Mouse (Mus musculus) gonadal fat pad, adult 2 months (tissue): Measurements from ENCODE around the gene Olfr1291-ps1. TPM values are rescaled to one million over a fixed set of nuclear protein-coding genes. Genes with fewer than 3 reads are reported as not detected.

ENCODE experiments used
- DNase-seq: peaks from one replicate; pipeline ENCODE4 v3.0.0-alpha.2; 2012; ENCODE audit warnings: low read depth
- polyA plus RNA-seq: library from polyadenylated mRNA; depleted of rRNA; stranded (reverse); fragments of >200 nt; gene quantifications from 2 replicates; pipeline ENCODE4 v1.2.3, GENCODE M21; 2012; rRNA removed

Olfr1291-ps1 gene
- not detected in 2 replicates for polyA plus RNA-seq

GRCm38 (mm10) chr2:111496880-111497279, at the start of gene Olfr1291-ps1:
Gene Olfr1291-ps1 (plus strand): TSS chr2:111497180.
- DNase-seq, result no peak

- no peak for DNase-seq
Observed at GRCm38 (mm10) chr2:111448842-111449241, 48.1 kb upstream of the Olfr1291-ps1 start, which contains the start of gene Olfr1287. Gene Olfr1287 (plus strand): TSS chr2:111449142.

DNA sequence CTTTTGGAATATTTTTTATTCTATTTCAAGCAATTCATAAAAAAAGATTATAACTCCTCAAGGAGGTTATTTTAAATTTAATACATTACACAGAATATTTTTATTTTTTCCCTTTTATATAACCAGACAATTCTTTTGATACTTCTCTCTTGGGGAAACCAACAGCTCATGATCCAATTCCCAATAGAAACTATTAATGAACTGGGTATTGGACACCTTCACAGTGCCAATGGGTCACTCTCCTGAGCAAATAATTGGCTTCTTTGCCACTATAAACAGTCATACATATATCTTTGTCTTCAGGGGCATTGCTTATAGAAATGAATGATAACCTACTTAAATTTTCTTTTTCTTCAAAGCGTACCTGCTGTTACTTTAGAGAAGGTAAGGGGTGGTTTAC, 23.2 kb upstream of the Olfr1291-ps1 start, which contains the start of gene Olfr1288:
Gene Olfr1288, plus strand, starts transcription at position 301 of the 400 bp plus-strand sequence.
- DNase-seq, result no peak

GRCm38 (mm10) chr2:111480519-111480918, 16.5 kb upstream of the Olfr1291-ps1 start, which contains the start of gene Olfr1289:
Gene Olfr1289 (plus strand): TSS chr2:111480819.
- DNase-seq, result no peak

DNA sequence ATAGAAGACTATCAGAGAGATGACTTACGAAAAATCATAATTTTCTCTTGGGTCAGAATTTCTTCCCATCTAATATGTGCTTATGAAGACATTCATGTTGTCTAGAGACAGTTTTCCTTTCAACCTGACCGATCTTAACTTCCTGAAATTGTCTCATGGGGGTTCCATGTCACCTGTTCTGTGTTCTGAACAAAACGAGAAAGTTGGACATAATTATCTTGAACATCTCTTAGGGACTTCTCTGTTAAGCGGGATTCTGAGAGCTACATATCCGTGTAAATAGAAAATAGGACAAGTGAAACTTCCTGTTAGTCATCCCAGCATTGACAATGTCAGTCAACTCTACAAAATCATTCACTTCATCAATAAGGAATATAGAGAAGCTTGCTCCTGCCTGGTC, 3.3 kb upstream of the Olfr1291-ps1 start, which contains the start of gene Olfr1290:
Gene Olfr1290, minus strand, starts transcription at position 101 of the 400 bp plus-strand sequence.
- no peak for DNase-seq

DNA sequence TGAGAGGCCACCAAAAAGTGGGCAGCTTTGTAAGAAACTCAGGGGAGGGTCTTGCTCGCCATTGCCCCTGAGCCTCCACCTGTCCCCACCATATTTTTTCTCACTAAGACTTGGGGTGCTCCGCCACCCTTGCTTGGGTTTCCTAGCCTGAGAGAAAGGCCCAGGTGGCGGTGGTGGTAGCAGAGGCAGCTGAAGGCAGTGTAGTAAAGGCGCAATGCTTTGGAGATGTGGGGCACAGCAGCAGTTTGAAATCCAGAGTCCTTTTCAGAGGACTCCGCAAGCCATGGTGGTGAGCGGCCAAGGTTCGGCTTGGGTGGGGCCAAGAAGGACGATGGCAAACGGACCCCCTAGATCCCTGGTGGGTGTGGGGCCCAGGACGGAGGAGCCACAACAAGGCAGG, 20.5 kb downstream of the Olfr1291-ps1 start:
- no peak for DNase-seq

- no peak for DNase-seq
Observed at GRCm38 (mm10) chr2:111524903-111525302, 27.9 kb downstream of the Olfr1291-ps1 start, which contains the start of gene Olfr1293-ps. Gene Olfr1293-ps (plus strand): TSS chr2:111525203.

DNA sequence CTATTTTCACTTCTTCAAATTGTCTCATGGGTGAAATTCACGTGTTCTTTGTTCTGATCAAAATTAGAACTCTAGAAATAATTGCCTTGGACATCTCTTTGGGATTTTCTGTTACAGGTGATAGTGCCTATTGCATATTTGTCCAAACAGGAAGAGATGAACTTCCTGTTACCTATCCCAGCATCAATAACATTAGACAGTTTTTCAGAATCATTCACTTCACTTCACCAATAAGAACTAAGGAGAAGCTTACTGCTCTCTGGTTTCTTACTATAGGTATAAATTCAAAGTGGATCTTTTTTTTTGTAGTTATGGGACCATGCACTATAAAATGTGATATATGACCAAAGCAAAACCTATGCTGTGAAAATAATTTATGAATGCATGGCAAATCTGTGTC, 43.2 kb downstream of the Olfr1291-ps1 start, which contains the start of gene Olfr1294:
Gene Olfr1294, minus strand, starts transcription at position 101 of the 400 bp plus-strand sequence.
- no peak for DNase-seq

Other genes with a start within 250 kb of the Olfr1291-ps1 start
- not detected in 2 replicates for gene Olfr1276, start 242.7 kb upstream of the Olfr1291-ps1 start, polyA plus RNA-seq
- gene Olfr1277, start 223.1 kb upstream of the Olfr1291-ps1 start, polyA plus RNA-seq, result not detected in 2 replicates
- gene Olfr1278, start 207.0 kb upstream of the Olfr1291-ps1 start, polyA plus RNA-seq, result not detected in 2 replicates
- gene Olfr1279, start 196.5 kb upstream of the Olfr1291-ps1 start, polyA plus RNA-seq, result not detected in 2 replicates
- not detected in 2 replicates for gene Olfr1280, start 183.2 kb upstream of the Olfr1291-ps1 start, polyA plus RNA-seq
- not detected in 2 replicates for gene Olfr1281, start 170.7 kb upstream of the Olfr1291-ps1 start, polyA plus RNA-seq
- gene Olfr1282, start 161.1 kb upstream of the Olfr1291-ps1 start, polyA plus RNA-seq, result not detected in 2 replicates
- not detected in 2 replicates for gene Olfr1283, start 130.4 kb upstream of the Olfr1291-ps1 start, polyA plus RNA-seq
- not detected in 2 replicates for gene Olfr1284, start 121.7 kb upstream of the Olfr1291-ps1 start, polyA plus RNA-seq
- gene Olfr1286, start 74.1 kb upstream of the Olfr1291-ps1 start, polyA plus RNA-seq, result not detected in 2 replicates
- gene Olfr1287, start 48.0 kb upstream of the Olfr1291-ps1 start, polyA plus RNA-seq, result not detected in 2 replicates
- gene Olfr1288, start 23.1 kb upstream of the Olfr1291-ps1 start, polyA plus RNA-seq, result not detected in 2 replicates
- gene Olfr1289, start 16.4 kb upstream of the Olfr1291-ps1 start, polyA plus RNA-seq, result not detected in 2 replicates
- not detected in 2 replicates for gene Olfr1290, start 3.4 kb upstream of the Olfr1291-ps1 start, polyA plus RNA-seq
- not detected in 2 replicates for gene Olfr1293-ps, start 28.0 kb downstream of the Olfr1291-ps1 start, polyA plus RNA-seq
- gene Olfr1294, start 43.1 kb downstream of the Olfr1291-ps1 start, polyA plus RNA-seq, result not detected in 2 replicates
- not detected in 2 replicates for gene Olfr1295, start 72.5 kb downstream of the Olfr1291-ps1 start, polyA plus RNA-seq
- gene Olfr1297, start 129.3 kb downstream of the Olfr1291-ps1 start, polyA plus RNA-seq, result not detected in 2 replicates
- gene Olfr1298, start 152.0 kb downstream of the Olfr1291-ps1 start, polyA plus RNA-seq, result not detected in 2 replicates
- not detected in 2 replicates for gene Olfr1299, start 164.2 kb downstream of the Olfr1291-ps1 start, polyA plus RNA-seq